Mouse (Mus musculus): ENCODE data around the gene Med23.

The Med23 gene

GRCm38 (mm10) chr10:24869760-24870290, at the start of gene Med23:
Gene Med23 (plus strand): TSS chr10:24869986.
- DNase-seq: peak; percentile 98

GRCm38 (mm10) chr10:24821990-24822676, 47.7 kb upstream of the Med23 start:
- no peak for DNase-seq

- no peak for DNase-seq
These were observed 46.9 kb upstream of the Med23 start for GRCm38 (mm10) chr10:24822842-24823241.

- DNase-seq: no peak
These were observed 46.5 kb upstream of the Med23 start for GRCm38 (mm10) chr10:24823265-24823664.

GRCm38 (mm10) chr10:24823697-24824535, 45.9 kb upstream of the Med23 start:
- DNase-seq: no peak

GRCm38 (mm10) chr10:24824621-24825020, 45.2 kb upstream of the Med23 start:
- no peak for DNase-seq

- no peak for DNase-seq
These were observed 44.2 kb upstream of the Med23 start for GRCm38 (mm10) chr10:24825456-24826081.

- no peak for DNase-seq
These were observed 43.7 kb upstream of the Med23 start for GRCm38 (mm10) chr10:24826130-24826529.

- DNase-seq: no peak
These were observed 41.6 kb upstream of the Med23 start for GRCm38 (mm10) chr10:24828136-24828535.

- DNase-seq: no peak
These were observed 39.3 kb upstream of the Med23 start for GRCm38 (mm10) chr10:24830448-24830847.

GRCm38 (mm10) chr10:24831377-24832095, 38.2 kb upstream of the Med23 start:
- no peak for DNase-seq

- DNase-seq: no peak
These were observed 37.5 kb upstream of the Med23 start for GRCm38 (mm10) chr10:24832306-24832705.

- DNase-seq: no peak
These were observed 35.0 kb upstream of the Med23 start for GRCm38 (mm10) chr10:24834634-24835371.

GRCm38 (mm10) chr10:24835702-24836342, 34.0 kb upstream of the Med23 start:
- DNase-seq: no peak

GRCm38 (mm10) chr10:24836366-24837038, 33.3 kb upstream of the Med23 start:
- DNase-seq: no peak

- DNase-seq: no peak
These were observed 29.0 kb upstream of the Med23 start for GRCm38 (mm10) chr10:24840795-24841194.

- DNase-seq: no peak
These were observed 27.8 kb upstream of the Med23 start for GRCm38 (mm10) chr10:24841998-24842397.

GRCm38 (mm10) chr10:24842676-24843075, 27.1 kb upstream of the Med23 start, which contains the start of gene Enpp3:
Gene Enpp3 (minus strand): TSS chr10:24842823.
- DNase-seq: no peak

- no peak for DNase-seq
These were observed 6.6 kb upstream of the Med23 start for GRCm38 (mm10) chr10:24863146-24863545.

- DNase-seq: no peak
These were observed 5.4 kb upstream of the Med23 start for GRCm38 (mm10) chr10:24864434-24864833.

GRCm38 (mm10) chr10:24873624-24874023, 3.8 kb downstream of the Med23 start:
- DNase-seq: no peak
